Mouse (Mus musculus): Measurements from ENCODE around the gene Anks3.

- no peak for TF ChIP-seq CTCF (conservative IDR thresholded peaks at IDR 0.05; ENCODE audit: low read length)
- TF ChIP-seq NANOG (IDR thresholded peaks at IDR 0.05; ENCODE audit: borderline replicate concordance, low read length) = no peak
- no peak for TF ChIP-seq POU5F1 (IDR thresholded peaks at IDR 0.05; ENCODE audit: borderline replicate concordance, low read length)
Observed at GRCm38 (mm10) chr16:4941016-4941415, 23.0 kb downstream of the Anks3 start.
